Mouse (Mus musculus) testis, adult 2 months (tissue): ENCODE measurements around the gene Pitx1. TPM values are rescaled to one million over a fixed set of nuclear protein-coding genes. Genes with fewer than 3 reads are reported as not detected.
A peak's percentile ranks its signal among the peaks of the same experiment; 100 is the strongest.

Experiments
- H3K27ac ChIP-seq: fragments of 200-500 bp; 2 replicates; pipeline ENCODE4 v1.5.1; 2012; ENCODE audit warnings: low read depth, low read length; ENCODE audit not compliant: control insufficient read depth, insufficient read depth
- H3K27me3 ChIP-seq: fragments of 200-500 bp; 2 replicates; pipeline ENCODE4 v1.6.1; 2012; ENCODE audit warnings: mild to moderate bottlenecking, low read length, moderate library complexity; ENCODE audit not compliant: control insufficient read depth, insufficient read depth
- H3K36me3 ChIP-seq: fragments of 200-500 bp; 2 replicates; pipeline ENCODE4 v1.6.1; 2012; ENCODE audit warnings: mild to moderate bottlenecking, low read length; ENCODE audit not compliant: control insufficient read depth, insufficient read depth
- H3K4me1 ChIP-seq: fragments of 200-500 bp; 2 replicates; pipeline ENCODE4 v1.6.1; 2012; ENCODE audit warnings: low read length; ENCODE audit not compliant: control insufficient read depth, insufficient read depth
- H3K4me3 ChIP-seq: fragments of 200-500 bp; 2 replicates; pipeline ENCODE4 v1.5.1; 2012; ENCODE audit warnings: low read depth, mild to moderate bottlenecking, low read length, moderate library complexity, mixed read lengths; ENCODE audit not compliant: control insufficient read depth
- CTCF ChIP-seq: fragments of 200-500 bp; IDR thresholded peaks from 2 replicates; pipeline ENCODE4 v1.5.1; 2012; ENCODE audit warnings: low read depth, mild to moderate bottlenecking, inconsistent platforms, low read length, moderate library complexity; ENCODE audit not compliant: control insufficient read depth, insufficient read depth, insufficient replicate concordance
- POLR2A ChIP-seq: fragments of 200-500 bp; IDR thresholded peaks from 2 replicates; pipeline ENCODE4 v1.6.1; 2012; ENCODE audit warnings: low read depth, mild to moderate bottlenecking, inconsistent platforms, low read length, moderate library complexity; ENCODE audit not compliant: control insufficient read depth
- polyA plus RNA-seq: library from polyadenylated mRNA; depleted of rRNA; stranded (reverse); fragments of >200 nt; gene quantifications from 2 replicates; pipeline ENCODE4 v1.2.3, GENCODE M21; 2012

The Pitx1 gene
- polyA plus RNA-seq, 1 experiment = 0.04 TPM

DNA sequence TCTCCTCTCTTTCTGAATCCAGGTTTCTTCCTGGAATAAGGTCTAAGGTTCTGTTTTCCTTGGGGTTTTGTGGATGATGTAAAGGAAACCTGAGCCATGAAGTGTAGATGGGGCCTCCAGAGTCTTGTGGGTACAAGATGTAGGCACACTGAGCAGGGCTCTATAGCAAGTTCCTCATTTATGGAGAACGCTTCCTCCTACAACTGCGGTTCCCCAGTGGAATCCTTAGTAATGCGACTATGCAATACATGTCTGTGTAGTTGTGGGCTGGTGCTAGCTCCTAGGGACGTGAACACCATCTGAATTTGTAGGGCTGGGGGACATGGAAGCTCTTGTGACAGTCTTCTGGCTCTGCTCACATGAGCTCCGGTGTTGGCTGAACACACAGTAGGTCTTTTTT is 22.5 kb upstream of the Pitx1 start:
- Histone ChIP-seq H3K36me3 (no peaks in the 10 kb centered on the region), H3K4me3 (no peak overlapping the region), H3K27ac (no peak overlapping the region), H3K27me3 (no peaks in the 10 kb centered on the region), H3K4me1 (no peaks in the 10 kb centered on the region)
- TF ChIP-seq POLR2A = no peak
- no peak for TF ChIP-seq CTCF

DNA sequence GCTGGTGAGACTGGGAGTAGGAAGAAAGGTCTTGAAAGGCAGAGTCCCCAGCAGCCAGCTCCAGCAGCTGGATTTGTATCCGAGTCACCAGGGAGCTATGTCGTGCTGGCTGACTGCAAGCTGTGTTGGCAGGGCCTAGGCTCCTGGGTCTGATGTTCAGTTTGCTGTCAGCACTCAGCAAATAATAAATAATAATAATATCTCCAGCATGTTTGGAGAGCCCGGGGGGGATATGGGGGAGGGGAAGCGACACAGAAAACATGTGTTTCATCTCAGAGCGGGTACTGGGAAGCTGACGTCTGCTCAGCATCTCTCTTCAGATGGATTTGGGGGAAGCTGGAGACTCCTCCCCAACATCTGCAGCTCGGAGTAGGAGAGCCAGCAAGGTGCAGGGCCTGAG is 19.8 kb upstream of the Pitx1 start:
- Histone ChIP-seq H3K36me3 (no peaks in the 10 kb centered on the region), H3K27ac (no peak overlapping the region), H3K27me3 (no peaks in the 10 kb centered on the region), H3K4me3 (no peak overlapping the region), H3K4me1 (no peaks in the 10 kb centered on the region)
- TF ChIP-seq CTCF (no peak), POLR2A (no peak)

DNA sequence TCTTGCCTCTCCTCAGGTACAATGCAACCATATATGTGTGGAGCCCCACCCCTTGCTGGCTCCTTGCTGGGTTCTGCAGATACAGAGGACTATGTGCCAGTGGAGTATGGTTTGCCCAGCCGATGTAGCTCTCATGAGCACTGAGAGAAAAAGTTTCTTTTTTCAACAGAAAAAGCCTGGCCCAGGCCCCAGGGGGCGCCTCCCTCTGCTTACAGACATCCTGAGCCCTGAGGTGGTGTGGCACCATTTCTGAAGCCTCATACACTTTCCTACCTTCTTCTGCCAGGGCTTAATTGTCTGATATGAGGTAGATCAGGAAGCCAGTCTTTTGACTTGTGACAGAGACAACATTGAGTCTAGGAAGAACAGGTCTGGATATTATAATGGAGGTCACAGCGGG is 16.2 kb upstream of the Pitx1 start:
- Histone ChIP-seq H3K4me3 (no peak overlapping the region), H3K27me3 (no peaks in the 10 kb centered on the region)
- TF ChIP-seq CTCF (no peak), POLR2A (no peak)

GRCm38 (mm10) chr13:55850726-55851125 is 14.7 kb upstream of the Pitx1 start:
- Histone ChIP-seq H3K27me3 (no peaks in the 10 kb centered on the region), H3K27ac (no peak overlapping the region), H3K4me3 (no peak overlapping the region)

More for the DNA sequence above, 16.2 kb upstream of the Pitx1 start:
- Histone ChIP-seq H3K4me1 (peaks cover 14% of the 10 kb centered on the region), H3K36me3 (no peaks in the 10 kb centered on the region), H3K27ac (no peak overlapping the region)

DNA sequence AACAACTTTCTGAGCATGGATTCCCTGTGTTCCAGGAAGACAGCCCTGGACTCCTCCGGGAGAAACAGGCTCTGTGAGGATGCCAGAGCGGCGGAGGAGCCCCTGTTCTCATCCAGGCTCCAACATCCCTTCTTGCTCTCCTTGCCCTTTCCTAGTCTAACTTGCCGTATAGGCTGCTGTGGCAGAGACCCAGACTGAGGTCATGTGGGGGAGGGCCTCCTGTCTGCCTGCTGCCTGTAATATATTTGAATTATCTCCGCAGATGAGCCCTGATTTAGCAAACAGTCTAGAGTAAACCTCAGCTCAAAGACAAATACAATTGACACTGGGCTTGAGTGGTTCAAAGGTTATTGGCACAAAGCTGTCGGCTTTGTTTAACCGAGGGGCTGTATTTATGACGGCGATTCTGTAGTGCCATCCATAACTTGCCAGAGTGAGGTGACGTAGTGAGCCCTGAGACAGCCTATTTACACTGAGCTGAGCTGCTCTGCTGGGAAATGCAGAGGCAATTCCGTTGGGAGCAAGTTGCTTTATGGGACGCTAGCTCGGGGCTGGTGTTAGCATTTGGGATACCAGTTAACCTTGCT is 12.7 kb upstream of the Pitx1 start:
- TF ChIP-seq CTCF (no peak), POLR2A (no peak)
- Histone ChIP-seq H3K4me1 (peaks cover 19% of the 10 kb centered on the region), H3K36me3 (no peaks in the 10 kb centered on the region), H3K27ac (no peak overlapping the region), H3K27me3 (no peaks in the 10 kb centered on the region), H3K4me3 (no peak overlapping the region)

More at GRCm38 (mm10) chr13:55850726-55851125, 14.7 kb upstream of the Pitx1 start:
- TF ChIP-seq CTCF (no peak), POLR2A (no peak)
- Histone ChIP-seq H3K36me3 (no peaks in the 10 kb centered on the region), H3K4me1 (peaks cover 19% of the 10 kb centered on the region)

GRCm38 (mm10) chr13:55847805-55848204 is 11.8 kb upstream of the Pitx1 start:
- H3K27ac ChIP-seq = no peak overlapping the region
- H3K27me3 ChIP-seq = no peaks in the 10 kb centered on the region
- H3K4me1 ChIP-seq = peaks cover 19% of the 10 kb centered on the region
- H3K4me3 ChIP-seq = no peak overlapping the region
- H3K36me3 ChIP-seq = no peaks in the 10 kb centered on the region
- TF ChIP-seq CTCF = no peak
- no peak for TF ChIP-seq POLR2A

- Histone ChIP-seq H3K27me3 (no peaks in the 10 kb centered on the region), H3K4me1 (peaks cover 19% of the 10 kb centered on the region), H3K4me3 (no peak overlapping the region), H3K27ac (no peak overlapping the region), H3K36me3 (no peaks in the 10 kb centered on the region)
- TF ChIP-seq CTCF (peak; percentile 87; the same call in 1 of the 2 replicates), POLR2A (no peak)
These were observed 7.7 kb upstream of the Pitx1 start for GRCm38 (mm10) chr13:55843700-55844099.

DNA sequence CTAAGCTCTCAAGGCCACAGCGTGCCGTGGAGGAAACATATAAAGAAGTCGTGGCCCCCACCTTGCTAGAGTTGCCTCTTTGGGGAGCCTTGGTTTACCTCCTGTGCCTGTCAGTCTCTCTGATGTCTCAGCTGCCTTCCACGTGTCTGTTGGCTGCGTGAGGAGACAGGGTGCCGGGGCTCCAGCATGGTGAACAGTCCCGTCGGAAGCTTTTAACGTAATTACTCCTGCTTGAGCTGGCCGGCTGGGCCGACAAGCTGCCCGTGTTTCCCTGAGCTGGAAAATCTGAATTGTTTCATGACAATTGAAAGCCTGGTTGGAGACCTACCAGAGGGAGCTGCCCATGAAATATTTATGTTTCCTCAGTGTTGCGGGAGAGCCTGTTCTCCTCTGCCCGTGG is 4.2 kb upstream of the Pitx1 start:
- Histone ChIP-seq H3K27me3 (peaks cover 10% of the 10 kb centered on the region), H3K4me1 (peaks cover 4% of the 10 kb centered on the region), H3K36me3 (no peaks in the 10 kb centered on the region), H3K27ac (no peak overlapping the region), H3K4me3 (no peak overlapping the region)
- TF ChIP-seq POLR2A (no peak), CTCF (no peak)
